Mouse (Mus musculus): ENCODE results near the gene Ppp2r5a.

- TF ChIP-seq CTCF (conservative IDR thresholded peaks at IDR 0.05; ENCODE audit: insufficient read depth, insufficient read length, low read depth, low read length) (no peak), POLR2A (IDR thresholded peaks at IDR 0.05; ENCODE audit: low read depth, low read length) (no peak)
These were observed 47.5 kb upstream of the Ppp2r5a start for GRCm38 (mm10) chr1:191450614-191451013.

Data from kidney, adult 2 months (tissue).